ENCODE assay signal across 7 mouse cellular contexts in genomic region chr4:83524843-83525689, GRCm38 (mm10). TPM values are rescaled to one million over a fixed set of nuclear protein-coding genes. Genes with fewer than 3 reads are reported as not detected.
DNase-seq lines count a peak whose midpoint lies in the region; ATAC-seq and TF ChIP-seq lines count a peak whose summit lies in the region.

Gene Ccdc171 (plus strand): TSS chr4:83525545.

- no peaks in the 10 kb centered on the region for H3K36me3 ChIP-seq in embryonic facial prominence, embryonic 11.5 days (replicated peaks; ENCODE audit: control insufficient read depth, insufficient read depth, low read depth, low read length)
- no peaks in the 10 kb centered on the region for H3K36me3 ChIP-seq in kidney, adult 2 months (ENCODE audit: control insufficient read depth, insufficient read depth, low read length)
- no peaks in the 10 kb centered on the region for H3K36me3 ChIP-seq in limb, embryonic 12.5 days
- no peaks in the 10 kb centered on the region for H3K36me3 ChIP-seq in midbrain, embryonic 15.5 days (replicated peaks)
- no peaks in the 10 kb centered on the region for H3K36me3 ChIP-seq in spleen, adult 2 months (ENCODE audit: control insufficient read depth, insufficient read depth, low read length)

- H3K27me3 ChIP-seq in embryonic facial prominence, embryonic 11.5 days (ENCODE audit: control insufficient read depth, insufficient read depth, low read length), result no peaks in the 10 kb centered on the region
- no peaks in the 10 kb centered on the region for H3K27me3 ChIP-seq in kidney, adult 2 months (replicated peaks; ENCODE audit: control insufficient read depth, insufficient read depth, low read length)
- no peaks in the 10 kb centered on the region for H3K27me3 ChIP-seq in limb, embryonic 12.5 days
- H3K27me3 ChIP-seq in midbrain, embryonic 15.5 days (replicated peaks), result no peaks in the 10 kb centered on the region
- H3K27me3 ChIP-seq in spleen, adult 2 months (ENCODE audit: control insufficient read depth, insufficient read depth, low read length), result no peaks in the 10 kb centered on the region

- H3K4me1 ChIP-seq in embryonic facial prominence, embryonic 11.5 days (ENCODE audit: control insufficient read depth, insufficient read depth, low read length), result no peaks in the 10 kb centered on the region
- peaks cover 3% of the 10 kb centered on the region; the same call in 1 of the 2 replicates for H3K4me1 ChIP-seq in kidney, adult 2 months (ENCODE audit: control insufficient read depth, insufficient read depth, low read length)
- peaks cover 14% of the 10 kb centered on the region for H3K4me1 ChIP-seq in limb, embryonic 12.5 days (replicated peaks)
- H3K4me1 ChIP-seq in midbrain, embryonic 15.5 days, result peaks cover 21% of the 10 kb centered on the region
- no peaks in the 10 kb centered on the region; the same call in 1 of the 2 replicates for H3K4me1 ChIP-seq in spleen, adult 2 months (ENCODE audit: control insufficient read depth, insufficient read depth, insufficient read length)

- peak within 1 kb of the TSS; percentile 80 for H3K9ac ChIP-seq in embryonic facial prominence, embryonic 11.5 days (replicated peaks; ENCODE audit: low read length)
- peak within 1 kb of the TSS; percentile 73 for H3K9ac ChIP-seq in limb, embryonic 12.5 days (replicated peaks)
- peak within 1 kb of the TSS; percentile 96 for H3K9ac ChIP-seq in midbrain, embryonic 15.5 days

- ATAC-seq in embryonic facial prominence, embryonic 11.5 days (replicated peaks; ENCODE audit: insufficient number of reproducible peaks, low FRiP score, low TSS enrichment, low read depth), result peak; percentile 90
- ATAC-seq in limb, embryonic 12.5 days (ENCODE audit: insufficient number of reproducible peaks, insufficient read depth, low FRiP score, low TSS enrichment, low read depth), result peak; percentile 91
- ATAC-seq in midbrain, embryonic 15.5 days (replicated peaks), result peak; percentile 96

- H3K4me2 ChIP-seq in embryonic facial prominence, embryonic 11.5 days (ENCODE audit: low read depth, low read length), result peak within 1 kb of the TSS; percentile 77
- H3K4me2 ChIP-seq in limb, embryonic 12.5 days, result peak within 1 kb of the TSS; percentile 82
- peak within 1 kb of the TSS; percentile 84 for H3K4me2 ChIP-seq in midbrain, embryonic 15.5 days

- under 1% methylated on average over 63 of the region's 73 CpGs for WGBS in embryonic facial prominence, embryonic 11.5 days
- under 1% methylated on average over 72 of the region's 73 CpGs for WGBS in kidney, adult 2 months
- under 1% methylated on average over 73 of the region's 73 CpGs for WGBS in limb, embryonic 12.5 days
- WGBS in midbrain, embryonic 15.5 days, result under 1% methylated on average over 70 of the region's 73 CpGs
- WGBS in spleen, adult 2 months, result under 1% methylated on average over 64 of the region's 73 CpGs

- TF ChIP-seq POLR2A in kidney, adult 2 months (IDR thresholded peaks at IDR 0.05; ENCODE audit: low read depth, low read length), result peak; percentile 80
- TF ChIP-seq POLR2A in spleen, adult 2 months (IDR thresholded peaks at IDR 0.05; ENCODE audit: low read depth, low read length), result peak; percentile 85

- no peak for TF ChIP-seq CTCF in kidney, adult 2 months (conservative IDR thresholded peaks at IDR 0.05; ENCODE audit: insufficient read depth, insufficient read length, low read depth, low read length)
- TF ChIP-seq CTCF in spleen, adult 2 months (IDR thresholded peaks at IDR 0.05; ENCODE audit: extremely low read depth, insufficient read depth, insufficient read length, insufficient replicate concordance), result no peak

- peak; percentile 98 for DNase-seq in adrenal gland, postnatal 14 days
- peak; percentile 96 for DNase-seq in embryonic facial prominence, embryonic 11.5 days (ENCODE audit: low spot score)
- peak; percentile 94 to 96 for DNase-seq in heart, adult 18-20 months
- peak; percentile 97 for DNase-seq in kidney, adult 2 months
- peak; percentile 91 to 92 for DNase-seq in spleen, adult 2 months (ENCODE audit: low read depth in 1 of 2, low spot score in 2 of 2)

- H3K27ac ChIP-seq in embryonic facial prominence, embryonic 11.5 days (replicated peaks; ENCODE audit: low read depth, low read length), result peak within 1 kb of the TSS; percentile 92
- H3K27ac ChIP-seq in kidney, adult 2 months (ENCODE audit: insufficient read depth, low read depth, low read length), result peak within 1 kb of the TSS; percentile 70
- peak within 1 kb of the TSS; percentile 97 for H3K27ac ChIP-seq in limb, embryonic 12.5 days
- H3K27ac ChIP-seq in midbrain, embryonic 15.5 days, result peak within 1 kb of the TSS; percentile 100
- H3K27ac ChIP-seq in spleen, adult 2 months (ENCODE audit: insufficient read depth, low read length), result peak within 1 kb of the TSS; percentile 87

- H3K4me3 ChIP-seq in embryonic facial prominence, embryonic 11.5 days (ENCODE audit: low read depth, low read length), result peak within 1 kb of the TSS; percentile 69
- peak within 1 kb of the TSS; percentile 71 for H3K4me3 ChIP-seq in kidney, adult 2 months (ENCODE audit: insufficient read depth, low read depth, low read length)
- peak within 1 kb of the TSS; percentile 72 for H3K4me3 ChIP-seq in limb, embryonic 12.5 days (replicated peaks)
- peak within 1 kb of the TSS; percentile 64 for H3K4me3 ChIP-seq in midbrain, embryonic 15.5 days
- H3K4me3 ChIP-seq in spleen, adult 2 months (ENCODE audit: extremely low read depth, insufficient read depth, insufficient read length), result peak within 1 kb of the TSS; percentile 89

- no peaks in the 10 kb centered on the region for H3K9me3 ChIP-seq in embryonic facial prominence, embryonic 11.5 days (replicated peaks; ENCODE audit: control insufficient read depth, low read length)
- no peaks in the 10 kb centered on the region for H3K9me3 ChIP-seq in limb, embryonic 12.5 days
- H3K9me3 ChIP-seq in midbrain, embryonic 15.5 days, result no peaks in the 10 kb centered on the region

RNA-seq across cellular contexts. Expression of gene Ccdc171, which starts in this region (rescaled TPM):
- total RNA-seq in adrenal gland, postnatal 14 days (2021), result 1.9 TPM in 2 replicates
- polyA plus RNA-seq in embryonic facial prominence, embryonic 11.5 days (2014; fragmentation: Nextera tagmentation; extraction: Ambion mirVana), result 5.7 and 7.3 TPM in 2 replicates
- total RNA-seq in heart, adult 18-20 months (2021), result 1 to 10 TPM in 1 of 2 experiments, under 1 TPM in 1; 0.52 to 1.2 TPM
- polyA plus RNA-seq in kidney, adult 2 months (2012; rRNA removed), result 0.72 TPM in 2 replicates
- polyA plus RNA-seq in limb, embryonic 12.5 days (2016; fragmentation: Nextera tagmentation; extraction: Ambion mirVana), result 5.4 and 6.4 TPM in 2 replicates
- polyA plus RNA-seq in midbrain, embryonic 15.5 days (2015; fragmentation: Nextera tagmentation; extraction: Ambion mirVana), result 3.9 and 4.2 TPM in 2 replicates
- 0.80 and 1.0 TPM in 2 replicates for polyA plus RNA-seq in spleen, adult 2 months (2012; rRNA removed)

Comparison
In these comparisons a context has a peak if more than half of its experiments do, and no peak if none do; other contexts are left out.
1. Peak in every context shown above with its lines: DNase-seq, ATAC-seq, H3K4me3 ChIP-seq and H3K27ac ChIP-seq.
2. Peak in DNase-seq, H3K4me3 ChIP-seq and H3K27ac ChIP-seq in kidney, adult 2 months; RNA of the gene not detected or under 1 TPM.